Mouse (Mus musculus) hindbrain, embryonic 10.5 days (tissue): Measurements from ENCODE around the gene Odf3. TPM values are rescaled to one million over a fixed set of nuclear protein-coding genes. Genes with fewer than 3 reads are reported as not detected.

ENCODE experiments used
- DNase-seq: peaks from one replicate; pipeline ENCODE4 v3.0.0-alpha.2; 2017; ENCODE audit warnings: low spot score
- H3K27ac ChIP-seq: fragments of 300-500 bp; sonication (generic); 2 replicates; pipeline ENCODE4 v1.5.1; 2016; ENCODE audit warnings: mild to moderate bottlenecking, moderate library complexity
- H3K27me3 ChIP-seq: fragments of 300-500 bp; sonication (generic); 2 replicates; pipeline ENCODE4 v1.6.1; 2016; ENCODE audit warnings: mild to moderate bottlenecking; ENCODE audit not compliant: poor library complexity, insufficient read depth, severe bottlenecking
- H3K36me3 ChIP-seq: fragments of 300-500 bp; sonication (generic); 2 replicates; pipeline ENCODE4 v1.6.1; 2016; ENCODE audit warnings: mild to moderate bottlenecking, moderate library complexity
- H3K4me1 ChIP-seq: fragments of 300-500 bp; sonication (generic); replicated peaks from 2 replicates; pipeline ENCODE4 v1.6.1; 2016; ENCODE audit warnings: mild to moderate bottlenecking
- H3K4me3 ChIP-seq: fragments of 300-500 bp; sonication (generic); 2 replicates; pipeline ENCODE4 v1.5.1; 2016; ENCODE audit warnings: mild to moderate bottlenecking, moderate library complexity
- H3K9me3 ChIP-seq: fragments of 300-500 bp; sonication (generic); 2 replicates; pipeline ENCODE4 v1.6.1; 2016; ENCODE audit warnings: mild to moderate bottlenecking, moderate library complexity
- WGBS: fragments of 180-500 bp; shearing (Covaris S2); methylation state at CpG from one replicate; pipeline ENCODE4 v1.1.7; 2016; 5-methylcytosine and 5-hydroxymethylcytosine counted together
- polyA plus RNA-seq: library from polyadenylated mRNA; unstranded; fragments of >200 nt; fragmentation: Nextera tagmentation; extraction: Ambion mirVana; gene quantifications from 2 replicates; pipeline ENCODE4 v1.2.1, GENCODE M21; 2016

The Odf3 gene
- polyA plus RNA-seq = not detected in 2 replicates

GRCm38 (mm10) chr7:140847755-140848580 lies at the start of gene Odf3:
Gene Odf3, plus strand, starts transcription at chr7:140847805.
- Histone ChIP-seq H3K27ac (no peak within 1 kb of the TSS), H3K4me1 (peaks cover 3% of the 10 kb centered on the region; the same call in 1 of the 2 replicates), H3K27me3 (peaks cover 13% of the 10 kb centered on the region; the same call in 1 of the 2 replicates), H3K36me3 (peaks cover 18% of the 10 kb centered on the region), H3K4me3 (no peak within 1 kb of the TSS), H3K9me3 (no peaks in the 10 kb centered on the region)
- no peak for DNase-seq
- 79% methylated on average over 11 of the region's 11 CpGs for WGBS

GRCm38 (mm10) chr7:140798212-140798611 lies 49.4 kb upstream of the Odf3 start:
- DNase-seq = no peak
- no peaks in the 10 kb centered on the region for H3K27me3 ChIP-seq
- no peaks in the 10 kb centered on the region for H3K9me3 ChIP-seq
- no peak overlapping the region for H3K27ac ChIP-seq
- 72% methylated on average over 2 of the region's 2 CpGs for WGBS
- no peak overlapping the region for H3K4me3 ChIP-seq
- no peaks in the 10 kb centered on the region for H3K36me3 ChIP-seq
- H3K4me1 ChIP-seq = no peaks in the 10 kb centered on the region

- Histone ChIP-seq H3K4me1 (no peaks in the 10 kb centered on the region), H3K27me3 (no peaks in the 10 kb centered on the region), H3K27ac (no peak overlapping the region), H3K4me3 (no peak overlapping the region), H3K9me3 (no peaks in the 10 kb centered on the region), H3K36me3 (no peaks in the 10 kb centered on the region)
- WGBS = 82% methylated on average over 6 of the region's 6 CpGs
- DNase-seq = no peak
Observed at GRCm38 (mm10) chr7:140802629-140803028, 45.0 kb upstream of the Odf3 start.

GRCm38 (mm10) chr7:140805704-140806103 lies 41.9 kb upstream of the Odf3 start:
- WGBS = 13% methylated on average over 1 of the region's 1 CpGs
- Histone ChIP-seq H3K27ac (no peak overlapping the region), H3K36me3 (peaks cover 5% of the 10 kb centered on the region), H3K9me3 (no peaks in the 10 kb centered on the region), H3K4me1 (no peaks in the 10 kb centered on the region), H3K27me3 (no peaks in the 10 kb centered on the region), H3K4me3 (no peak overlapping the region)
- DNase-seq = peak; percentile 23

DNA sequence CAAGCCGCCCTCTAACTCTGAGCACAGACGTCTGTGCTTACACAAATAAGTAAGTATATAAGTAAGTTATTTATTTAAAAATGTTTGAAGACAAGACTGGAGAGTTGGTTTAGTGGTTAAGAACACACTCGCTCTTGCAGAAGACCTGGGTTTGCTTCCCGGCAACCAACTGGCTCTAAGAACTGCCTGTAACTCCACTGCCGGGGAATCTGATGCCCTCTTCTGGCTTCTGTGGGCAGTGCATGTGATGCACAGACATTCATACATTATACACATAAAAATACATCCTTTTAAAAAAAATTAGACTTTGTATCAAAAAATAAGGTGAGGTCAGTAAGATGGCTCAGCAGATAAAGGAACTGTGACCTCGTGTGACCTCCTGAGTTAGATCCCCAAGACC lies 37.1 kb upstream of the Odf3 start:
- WGBS = 90% methylated on average over 6 of the region's 6 CpGs
- Histone ChIP-seq H3K27me3 (no peaks in the 10 kb centered on the region), H3K4me1 (no peaks in the 10 kb centered on the region), H3K4me3 (no peak overlapping the region), H3K9me3 (no peaks in the 10 kb centered on the region), H3K27ac (no peak overlapping the region), H3K36me3 (peaks cover 29% of the 10 kb centered on the region)
- DNase-seq = no peak

GRCm38 (mm10) chr7:140811714-140812113 lies 35.9 kb upstream of the Odf3 start:
- Histone ChIP-seq H3K27ac (no peak overlapping the region), H3K27me3 (no peaks in the 10 kb centered on the region), H3K9me3 (no peaks in the 10 kb centered on the region), H3K4me3 (no peak overlapping the region), H3K36me3 (peaks cover 29% of the 10 kb centered on the region), H3K4me1 (no peaks in the 10 kb centered on the region)
- DNase-seq = no peak
- 88% methylated on average over 13 of the region's 13 CpGs for WGBS

DNA sequence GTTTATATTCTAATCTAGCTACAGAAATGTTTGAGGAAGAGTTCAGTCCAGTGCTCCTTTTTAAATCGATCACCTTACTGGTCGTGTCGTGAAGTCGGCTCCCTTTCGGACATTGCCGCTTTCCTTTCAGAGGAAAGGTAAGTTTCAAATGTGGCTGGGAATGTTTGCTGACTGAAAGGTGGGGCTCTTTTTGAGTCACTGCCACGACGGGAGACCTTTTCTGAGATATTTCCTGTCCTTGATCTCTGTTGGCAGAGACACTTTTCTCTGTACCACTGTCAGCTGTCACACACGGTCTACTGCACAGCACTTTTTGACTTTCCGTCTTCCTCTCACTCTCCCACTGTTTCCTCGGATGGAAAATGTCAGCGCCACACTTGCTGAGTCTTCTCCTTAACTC lies 34.8 kb upstream of the Odf3 start:
- Histone ChIP-seq H3K27ac (no peak overlapping the region), H3K36me3 (peaks cover 29% of the 10 kb centered on the region), H3K4me3 (no peak overlapping the region), H3K27me3 (no peaks in the 10 kb centered on the region), H3K4me1 (no peaks in the 10 kb centered on the region), H3K9me3 (no peaks in the 10 kb centered on the region)
- no peak for DNase-seq
- WGBS = 89% methylated on average over 12 of the region's 12 CpGs

GRCm38 (mm10) chr7:140820173-140820572 lies 27.4 kb upstream of the Odf3 start:
- 75% methylated on average over 4 of the region's 4 CpGs for whole genome bisulfite sequencing

DNA sequence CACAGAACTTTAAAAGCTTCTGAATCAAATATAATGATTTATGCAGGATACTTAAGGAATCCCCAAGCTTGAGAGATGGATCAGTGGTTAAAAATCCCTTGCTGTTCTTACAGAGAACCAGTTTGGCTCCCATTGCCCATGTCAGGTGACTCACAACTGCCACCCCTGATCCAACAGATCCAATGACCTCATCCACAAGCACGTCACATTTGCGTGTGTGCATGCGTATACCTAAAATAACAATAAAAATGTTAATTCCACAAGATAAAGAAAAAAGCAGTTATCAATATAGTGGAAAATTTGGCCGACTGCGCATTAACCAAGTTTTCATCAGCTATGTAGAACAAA lies 26.3 kb upstream of the Odf3 start:
- peaks cover 9% of the 10 kb centered on the region; the same call in 1 of the 2 replicates for H3K4me1 ChIP-seq
- no peaks in the 10 kb centered on the region for H3K27me3 ChIP-seq
- WGBS = 50% methylated on average over 5 of the region's 5 CpGs
- peak overlapping the region; percentile 64 for H3K4me3 ChIP-seq
- no peaks in the 10 kb centered on the region for H3K9me3 ChIP-seq
- no peaks in the 10 kb centered on the region for H3K36me3 ChIP-seq
- H3K27ac ChIP-seq = no peak overlapping the region
- DNase-seq = no peak

More at GRCm38 (mm10) chr7:140820173-140820572, 27.4 kb upstream of the Odf3 start:
- peaks cover 9% of the 10 kb centered on the region; the same call in 1 of the 2 replicates for H3K4me1 ChIP-seq
- H3K36me3 ChIP-seq = no peaks in the 10 kb centered on the region
- no peak overlapping the region for H3K4me3 ChIP-seq
- no peaks in the 10 kb centered on the region for H3K27me3 ChIP-seq
- no peak for DNase-seq
- H3K27ac ChIP-seq = no peak overlapping the region
- no peaks in the 10 kb centered on the region for H3K9me3 ChIP-seq

DNA sequence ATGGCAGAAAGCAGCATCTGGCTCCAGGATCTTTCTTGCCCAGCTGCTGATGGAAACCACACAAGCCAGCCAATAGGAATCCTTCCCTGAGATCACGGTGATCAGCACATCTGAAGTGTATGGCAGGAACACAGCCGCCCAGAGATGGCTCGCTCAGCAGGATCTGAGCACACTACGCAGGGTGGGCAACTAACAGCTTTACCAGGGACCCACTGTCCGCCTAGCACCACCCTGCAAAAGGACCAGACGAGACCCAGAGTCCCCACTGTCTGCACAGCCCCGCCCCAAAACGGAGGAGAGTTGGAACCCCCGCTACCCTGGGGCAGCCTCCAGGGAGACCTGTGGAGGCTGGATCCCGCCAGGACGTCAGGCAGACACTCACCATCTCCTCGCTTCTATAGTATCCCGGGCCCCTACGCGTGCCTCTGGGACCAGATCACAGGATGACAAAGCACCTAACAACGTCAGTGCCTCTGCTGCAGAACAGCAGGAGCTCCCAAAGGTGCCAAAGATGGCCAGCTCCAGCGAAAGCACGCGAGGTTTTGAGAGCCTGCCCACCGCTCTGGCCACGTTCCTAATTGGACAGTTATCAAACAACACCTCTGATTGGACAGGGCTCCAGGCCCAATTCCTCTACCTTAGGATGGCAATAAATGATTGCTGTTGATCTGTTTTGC lies 25.8 kb upstream of the Odf3 start, which contains the start of gene Zfp941:
Gene Zfp941, minus strand, starts transcription at position 526 of the 677 bp plus-strand sequence.
- no peaks in the 10 kb centered on the region for H3K36me3 ChIP-seq
- peak; percentile 70 for DNase-seq
- no peaks in the 10 kb centered on the region for H3K9me3 ChIP-seq
- 1% methylated on average over 21 of the region's 21 CpGs for WGBS
- peak within 1 kb of the TSS; percentile 82 for H3K27ac ChIP-seq
- H3K4me3 ChIP-seq = peak within 1 kb of the TSS; percentile 64
- H3K4me1 ChIP-seq = peaks cover 9% of the 10 kb centered on the region; the same call in 1 of the 2 replicates
- 0 out of 2 replicates have a peak, but pooled peaks cover 2% of the 10 kb centered on the region for H3K27me3 ChIP-seq

- H3K27ac ChIP-seq = no peak overlapping the region
Observed at GRCm38 (mm10) chr7:140822731-140823130, 24.9 kb upstream of the Odf3 start.

DNA sequence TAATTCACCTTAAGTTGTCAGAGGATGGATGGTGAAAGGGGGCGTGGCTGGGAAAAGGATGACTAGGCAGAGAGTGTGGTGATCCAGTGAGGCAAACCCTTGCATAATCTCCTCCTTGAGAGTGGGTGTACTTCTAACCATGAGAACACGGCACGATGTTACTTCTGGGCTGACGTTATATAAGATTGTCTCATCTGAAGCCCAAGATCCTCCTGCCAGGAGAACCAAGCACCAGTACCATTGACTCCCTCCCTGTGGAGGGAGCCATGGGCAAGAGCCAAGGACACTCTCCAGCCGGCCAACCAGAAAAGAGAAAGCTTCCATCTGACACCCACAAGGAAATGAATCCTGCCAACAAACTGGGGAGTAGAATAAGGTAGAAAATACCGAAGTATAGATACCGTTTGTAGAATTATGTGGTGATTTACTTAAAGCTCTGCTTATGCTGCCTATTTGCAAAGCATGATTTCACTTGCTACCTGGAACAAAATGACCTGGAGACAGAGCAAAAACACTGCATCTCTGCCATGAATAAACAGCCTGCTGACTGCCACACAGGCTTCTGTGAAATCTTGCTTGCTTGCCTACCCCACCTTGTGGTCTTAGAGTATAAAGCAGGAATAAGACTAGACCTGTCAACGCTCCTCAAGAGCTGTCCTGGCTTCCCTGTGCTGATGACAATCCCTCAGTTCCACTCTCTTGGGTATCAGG lies 19.3 kb upstream of the Odf3 start:
- Histone ChIP-seq H3K27me3 (0 out of 2 replicates have a peak, but pooled peaks cover 2% of the 10 kb centered on the region), H3K9me3 (no peaks in the 10 kb centered on the region), H3K36me3 (no peaks in the 10 kb centered on the region), H3K4me3 (no peak overlapping the region), H3K27ac (no peak overlapping the region), H3K4me1 (no peaks in the 10 kb centered on the region)
- 39% methylated on average over 8 of the region's 8 CpGs for WGBS
- no peak for DNase-seq

More at GRCm38 (mm10) chr7:140822731-140823130, 24.9 kb upstream of the Odf3 start:
- Histone ChIP-seq H3K27me3 (0 out of 2 replicates have a peak, but pooled peaks cover 2% of the 10 kb centered on the region), H3K4me1 (peaks cover 9% of the 10 kb centered on the region; the same call in 1 of the 2 replicates), H3K9me3 (no peaks in the 10 kb centered on the region), H3K36me3 (no peaks in the 10 kb centered on the region), H3K4me3 (no peak overlapping the region)
- WGBS = 92% methylated on average over 4 of the region's 4 CpGs
- no peak for DNase-seq
